Mouse (Mus musculus) kidney, adult 8-10 months (tissue): ENCODE data around the gene Palld.

Experiments used
- DNase-seq, 2 experiments: peaks; one replicate each; pipeline ENCODE4 v3.0.0; 2022

The Palld gene

DNA sequence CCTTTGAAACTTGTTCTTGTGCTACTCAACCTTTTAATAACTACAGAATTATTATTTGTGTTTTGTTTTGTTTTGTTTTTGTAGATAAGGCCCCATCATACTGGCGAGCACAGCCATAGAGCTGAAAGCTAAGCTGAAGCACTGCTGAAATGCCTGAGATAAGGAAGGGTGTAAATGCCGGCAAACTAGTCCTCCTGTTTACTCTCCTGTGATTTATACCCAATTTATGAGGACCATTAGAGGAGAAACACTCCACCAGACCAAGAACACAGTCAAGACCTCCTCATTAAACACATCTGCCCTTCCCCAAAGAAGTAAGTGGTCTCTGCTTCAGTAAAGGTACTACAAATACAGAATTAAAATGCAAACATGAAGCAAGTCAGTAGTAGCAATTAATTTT lies 219.6 kb downstream of the Palld start:
- no peak for DNase-seq

DNA sequence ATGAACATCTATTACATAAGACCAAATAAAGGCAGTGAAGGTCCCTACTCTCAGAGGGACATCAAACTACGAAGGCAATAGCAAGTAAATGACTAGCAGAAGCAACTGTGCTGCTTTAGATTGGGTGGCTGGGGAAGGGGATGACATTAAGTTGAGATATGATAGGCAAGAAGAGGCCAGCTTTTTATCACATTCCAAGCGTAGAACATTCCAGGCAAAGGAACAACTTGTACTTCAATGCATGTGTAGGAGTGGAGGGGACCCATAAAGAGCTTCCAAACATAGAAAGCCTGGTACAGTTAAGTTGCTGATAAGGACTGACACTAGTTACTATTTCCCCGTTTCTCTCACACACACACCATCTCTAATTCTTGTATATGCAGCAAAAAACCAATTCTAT lies 221.3 kb downstream of the Palld start:
- no peak for DNase-seq

DNA sequence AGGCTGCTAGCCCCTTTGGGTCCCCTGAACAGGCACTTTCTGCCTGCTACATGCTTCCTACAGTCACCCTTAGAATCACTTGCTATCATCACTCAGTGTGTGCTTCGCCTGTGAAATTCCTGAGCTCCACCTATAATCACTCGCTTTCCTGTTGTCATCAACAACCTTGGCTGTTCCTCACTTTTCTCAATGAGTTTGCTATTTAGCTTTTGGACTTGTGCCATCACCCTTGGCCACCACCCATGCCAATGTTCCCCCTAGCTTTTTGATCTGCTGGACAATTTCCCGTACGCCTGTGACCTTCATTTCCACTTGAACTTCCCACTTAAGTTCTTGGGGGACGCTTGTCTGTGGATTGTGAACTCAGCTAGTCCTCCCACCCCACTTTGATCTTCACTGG lies 225.3 kb downstream of the Palld start:
- peak in 1 of 2 experiments; percentile 20 for DNase-seq

DNA sequence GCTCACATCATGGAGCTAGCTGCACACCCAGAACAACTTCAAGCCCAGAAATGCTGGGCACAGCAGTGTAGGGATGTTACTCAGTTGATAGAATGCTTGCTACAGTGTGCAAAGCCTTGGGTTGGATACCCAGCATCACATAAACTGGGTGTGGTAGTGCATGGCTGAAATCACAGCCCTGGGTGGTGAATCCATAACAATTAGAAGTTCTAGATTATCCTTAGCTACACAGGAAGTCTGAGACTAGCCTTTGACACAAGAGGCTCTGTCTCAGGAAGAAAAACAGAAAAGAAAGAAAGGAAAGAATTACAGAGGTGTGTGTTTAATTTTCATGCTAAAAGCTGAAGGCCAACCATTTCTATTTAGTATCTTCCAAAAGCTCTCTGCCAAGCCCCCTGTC lies 231.3 kb downstream of the Palld start:
- no peak for DNase-seq

DNA sequence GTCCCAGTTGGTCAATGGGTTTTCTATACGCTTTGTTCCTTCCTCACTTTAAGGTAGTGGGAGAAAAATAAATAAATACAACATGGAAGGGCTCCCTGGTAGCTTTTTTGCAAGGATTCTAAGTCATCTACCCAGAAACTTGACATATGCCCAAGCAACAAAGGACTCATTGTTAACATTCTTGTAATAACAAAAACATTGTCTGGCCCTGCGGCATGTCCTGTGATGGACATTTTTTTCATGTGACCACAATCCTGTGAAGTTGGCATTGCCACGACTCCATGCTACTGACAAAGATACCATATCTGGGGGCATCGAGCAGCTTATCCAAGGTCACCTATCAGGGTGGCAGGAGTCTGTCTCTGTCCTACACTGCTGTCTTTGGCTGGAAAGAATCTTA lies 232.1 kb downstream of the Palld start:
- DNase-seq = no peak

DNA sequence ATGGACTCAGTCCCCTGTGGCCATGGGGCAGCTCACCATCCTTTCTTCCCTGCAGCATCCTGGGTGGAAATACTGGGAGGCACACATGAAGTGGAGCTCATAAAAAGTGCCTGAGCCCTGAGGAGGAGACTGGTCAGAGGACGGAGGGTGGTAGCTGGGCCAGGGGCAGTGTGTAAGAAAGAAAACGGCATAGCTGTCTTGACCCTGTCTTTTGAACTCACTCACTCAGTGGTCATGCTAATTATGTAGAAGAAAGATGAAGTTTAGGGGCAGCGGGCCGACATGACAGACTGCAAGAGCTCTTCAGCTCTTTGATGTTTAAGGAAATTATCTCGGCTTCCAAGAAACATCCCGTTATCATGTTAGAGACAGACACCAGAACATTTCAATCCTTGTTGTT lies 235.6 kb downstream of the Palld start:
- no peak for DNase-seq

DNA sequence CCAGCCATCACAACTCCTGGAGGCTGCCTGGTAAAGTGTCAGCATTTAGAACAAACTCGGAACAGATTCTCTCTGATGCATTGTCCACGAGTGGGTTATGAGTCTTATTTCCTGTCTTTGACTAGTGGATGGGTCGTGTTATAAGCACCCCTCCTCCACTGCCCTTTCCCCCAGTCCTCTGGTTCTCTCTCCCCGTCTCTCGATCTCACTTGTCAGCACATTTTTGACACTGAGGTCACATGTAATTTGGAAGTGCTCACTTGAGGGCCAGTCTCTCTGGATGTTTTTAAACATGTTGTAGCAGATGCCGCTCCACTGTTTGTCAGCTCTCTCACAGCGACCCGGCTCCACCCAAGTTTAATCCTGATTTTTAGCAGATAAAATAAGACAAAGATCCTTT lies 237.5 kb downstream of the Palld start:
- DNase-seq = peak; percentile 23 to 48

DNA sequence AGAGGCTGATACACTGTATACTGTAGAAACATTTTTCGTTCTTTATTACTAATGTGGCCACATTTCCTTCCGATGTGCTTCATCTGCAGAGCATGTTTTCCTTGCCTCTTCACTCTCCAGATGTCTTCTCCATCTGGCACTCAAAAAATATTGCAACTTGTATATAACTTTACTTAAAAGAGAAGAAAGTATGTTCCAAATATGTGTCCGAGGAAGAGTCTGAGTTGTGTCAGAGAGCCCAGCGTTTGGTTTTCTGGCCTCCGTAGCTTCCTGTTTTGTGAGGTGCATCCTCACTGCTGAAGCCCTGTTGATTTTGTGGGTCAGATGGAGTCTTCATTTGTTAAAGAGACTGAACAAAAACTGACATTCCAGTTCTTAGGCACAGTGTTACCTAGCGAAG lies 238.3 kb downstream of the Palld start:
- DNase-seq = no peak

DNA sequence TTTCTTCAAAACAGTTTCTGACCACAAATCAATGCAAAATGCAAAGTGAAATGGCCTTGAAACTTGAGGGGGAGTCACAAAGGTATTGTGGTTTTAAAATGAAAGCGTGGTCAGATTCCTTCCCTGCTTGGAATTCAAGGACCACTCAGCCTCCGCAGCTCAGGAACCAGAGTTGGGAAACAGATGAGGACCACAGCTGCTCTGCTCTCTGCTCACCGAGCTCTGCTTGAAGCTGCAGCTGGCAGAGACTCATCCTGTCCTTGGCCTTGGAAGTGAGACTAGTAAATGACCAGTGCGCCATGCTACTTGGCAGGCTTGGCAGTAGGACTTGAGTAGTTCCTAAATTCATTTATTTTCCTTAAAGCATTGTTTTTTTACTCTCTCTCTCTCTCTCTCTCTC lies 239.7 kb downstream of the Palld start:
- DNase-seq = no peak

DNA sequence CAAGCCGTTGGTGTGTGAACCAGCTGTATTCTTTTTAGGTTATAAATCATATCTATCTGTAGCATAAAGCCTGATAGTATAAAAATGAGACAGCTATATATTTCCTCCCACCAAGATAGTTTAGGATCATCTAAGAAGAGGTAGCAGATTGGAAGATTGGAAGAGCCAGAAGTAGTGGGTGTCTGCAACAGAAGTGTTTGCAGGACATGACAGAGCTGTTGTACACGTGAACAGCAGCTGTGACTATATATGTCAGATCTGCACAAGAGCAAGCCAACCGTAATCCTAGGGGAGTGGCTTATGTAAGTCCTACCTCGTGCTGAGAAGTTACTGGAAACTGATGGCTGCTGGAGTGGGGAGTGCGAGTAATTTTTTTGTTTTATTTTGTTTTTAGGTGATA lies 240.9 kb downstream of the Palld start:
- no peak for DNase-seq

DNA sequence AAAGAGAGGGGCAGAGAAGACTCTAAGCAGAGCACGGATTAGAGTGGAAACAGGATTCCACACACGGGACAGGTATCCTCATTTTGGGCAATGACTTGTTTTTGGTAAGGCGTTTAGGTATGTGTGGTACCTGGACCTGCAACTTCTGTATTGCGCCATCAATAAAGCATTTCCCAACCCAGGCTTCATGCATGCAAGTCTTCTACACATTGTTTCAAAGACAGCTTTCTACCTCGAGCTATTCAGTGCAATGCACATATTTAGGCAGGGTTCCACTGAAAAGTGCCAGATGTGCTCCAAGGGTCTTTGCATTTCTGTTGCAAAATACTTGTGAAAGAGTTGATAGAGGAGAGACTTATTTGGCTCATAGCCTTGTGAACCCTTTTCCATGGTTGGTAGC lies 241.5 kb downstream of the Palld start:
- no peak for DNase-seq

DNA sequence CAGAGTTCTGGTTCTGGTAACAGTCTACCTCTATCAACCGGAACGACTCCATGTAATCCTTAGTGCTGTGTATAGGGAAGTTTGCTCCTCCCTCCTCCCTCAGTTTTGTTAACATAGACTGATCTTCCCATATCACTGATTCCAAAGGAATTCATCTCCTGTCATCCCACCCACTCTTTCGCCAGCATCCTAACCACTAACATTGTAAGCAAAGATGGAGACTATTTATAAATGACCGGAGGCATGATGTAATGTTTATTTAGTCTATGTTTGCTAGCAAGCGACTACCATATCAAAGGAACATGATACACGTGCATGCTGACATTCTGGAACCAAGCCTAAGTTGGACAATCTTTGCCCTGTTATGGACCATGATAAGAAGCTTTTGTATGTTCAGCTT lies 250.5 kb downstream of the Palld start:
- no peak for DNase-seq

DNA sequence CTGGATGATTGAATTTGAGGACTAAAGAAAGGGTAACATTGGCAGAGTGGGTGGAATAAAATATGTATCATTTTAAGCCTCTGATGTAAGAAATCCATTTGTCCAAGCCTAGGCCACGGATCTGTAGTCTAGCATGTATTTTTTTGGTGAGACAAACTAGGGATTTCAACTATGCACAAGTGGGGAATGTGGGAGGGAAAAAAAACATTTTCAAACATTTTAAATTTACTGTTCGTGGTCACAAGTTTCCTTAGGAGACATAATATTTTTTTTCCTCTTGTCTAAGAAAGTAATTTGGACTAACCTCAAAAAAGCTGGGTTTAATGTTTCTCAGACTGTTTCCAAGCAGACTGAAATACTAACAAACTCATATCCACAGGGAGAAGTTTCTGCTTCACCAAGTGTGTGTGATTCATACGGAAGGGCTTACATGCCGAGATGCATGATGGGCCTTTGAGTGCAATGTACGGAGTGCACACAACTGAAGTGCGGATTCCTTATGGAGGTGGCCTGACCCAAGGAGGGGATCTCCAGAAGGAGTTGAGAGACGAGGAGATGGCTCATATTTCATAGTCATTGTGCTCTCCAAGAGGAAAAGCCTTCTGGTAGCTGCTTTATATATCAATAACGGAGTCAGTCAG lies 256.2 kb downstream of the Palld start:
- no peak for DNase-seq

DNA sequence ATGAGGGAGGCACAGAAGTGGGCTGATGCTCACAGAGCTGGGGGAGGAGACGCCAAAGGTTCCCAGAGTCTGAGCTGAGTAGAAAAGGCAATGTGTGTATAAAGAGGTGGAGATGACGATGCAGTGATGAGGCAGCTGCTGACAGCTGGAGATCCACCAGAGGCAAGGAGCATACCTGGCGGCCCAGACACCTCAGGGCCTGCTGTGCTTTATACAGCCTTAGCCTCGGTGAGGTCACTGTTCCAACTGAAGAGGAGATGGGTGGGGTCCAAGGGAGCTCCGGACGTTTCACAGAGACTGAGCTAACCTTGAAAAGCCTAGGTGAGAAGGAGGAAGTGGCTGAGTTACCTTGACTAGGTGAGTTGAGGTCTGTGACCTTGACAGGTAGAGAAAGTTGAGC lies 256.8 kb downstream of the Palld start:
- DNase-seq = no peak

DNA sequence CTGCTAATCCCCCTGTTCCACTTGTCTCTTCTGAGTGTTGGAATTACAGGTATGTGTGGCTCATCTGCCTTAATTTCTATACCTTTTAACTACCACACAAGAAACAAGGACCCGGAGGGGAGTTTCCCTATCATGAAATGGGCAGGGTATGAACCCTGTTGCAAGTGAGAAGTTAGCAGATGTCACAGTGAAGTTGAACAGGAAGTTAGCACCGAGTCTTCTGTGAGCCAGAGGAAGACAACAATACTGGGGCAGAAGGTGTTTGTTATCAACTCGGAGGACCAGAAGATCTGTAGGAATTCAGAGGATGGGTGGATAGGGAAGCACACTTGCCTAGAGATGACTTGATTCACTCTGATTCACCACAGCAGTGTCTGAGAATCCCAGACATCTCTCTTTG lies 259.3 kb downstream of the Palld start:
- DNase-seq = no peak

DNA sequence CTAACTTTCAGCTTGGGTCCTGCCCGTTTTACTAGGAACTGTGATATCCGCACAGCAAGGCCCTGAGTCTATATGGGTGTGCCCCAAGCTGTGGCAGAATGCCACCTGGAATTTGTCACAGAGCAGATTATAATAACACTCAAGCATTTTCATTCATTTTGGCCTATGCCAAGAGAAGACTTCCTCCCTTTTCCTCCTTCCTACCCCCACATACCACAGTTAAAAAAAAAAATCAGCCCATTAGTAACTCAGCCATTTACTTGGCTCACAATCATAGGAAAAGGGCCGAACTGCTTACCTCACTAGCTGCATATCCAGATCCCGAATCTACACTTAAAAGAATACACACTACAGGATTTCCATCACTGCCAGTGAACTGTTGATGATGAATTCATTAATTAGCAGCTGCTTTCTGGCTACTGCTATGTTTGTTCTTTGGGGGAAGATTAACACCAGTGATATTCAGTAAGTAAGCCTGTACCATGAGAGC lies 260.1 kb downstream of the Palld start:
- DNase-seq = peak in 1 of 2 experiments; percentile 20

DNA sequence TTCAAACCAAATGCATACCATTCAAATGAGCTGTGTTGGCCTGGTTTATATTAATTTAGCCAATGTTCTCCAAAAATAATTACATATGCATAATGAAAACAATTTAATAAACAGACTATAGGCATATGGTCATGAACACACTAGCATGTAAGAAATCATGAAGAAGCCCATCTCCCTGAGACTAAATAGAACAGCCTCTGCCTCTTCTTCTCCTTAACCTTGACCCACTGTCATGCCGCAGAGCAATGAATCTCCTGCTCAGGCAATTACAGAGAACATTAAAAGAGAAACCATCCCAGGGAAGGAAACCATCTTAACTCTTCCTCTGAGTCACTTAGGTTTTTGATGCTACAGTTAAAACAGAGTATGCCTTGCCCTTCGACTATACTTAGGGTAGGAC lies 262.9 kb downstream of the Palld start:
- no peak for DNase-seq

DNA sequence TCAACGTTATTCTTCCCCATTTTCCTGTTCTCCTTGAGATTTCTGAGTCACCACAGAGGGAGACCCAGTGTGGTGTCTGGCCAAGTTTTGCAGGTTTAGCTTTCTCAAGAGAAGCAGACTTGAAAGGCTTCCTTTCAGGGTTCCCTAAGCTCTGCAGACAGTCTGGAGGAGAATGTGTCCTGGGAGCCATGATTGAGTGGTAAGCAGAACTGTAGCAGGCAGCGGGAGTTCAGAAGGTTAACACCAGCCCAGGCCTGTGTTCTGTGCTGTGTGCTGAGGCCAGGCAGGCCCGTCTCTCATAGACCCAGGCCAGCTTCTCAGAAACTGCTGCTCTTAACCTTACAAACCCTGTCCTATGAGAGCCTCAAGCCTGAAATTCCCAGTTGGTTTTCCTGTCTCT lies 263.5 kb downstream of the Palld start:
- DNase-seq = no peak

DNA sequence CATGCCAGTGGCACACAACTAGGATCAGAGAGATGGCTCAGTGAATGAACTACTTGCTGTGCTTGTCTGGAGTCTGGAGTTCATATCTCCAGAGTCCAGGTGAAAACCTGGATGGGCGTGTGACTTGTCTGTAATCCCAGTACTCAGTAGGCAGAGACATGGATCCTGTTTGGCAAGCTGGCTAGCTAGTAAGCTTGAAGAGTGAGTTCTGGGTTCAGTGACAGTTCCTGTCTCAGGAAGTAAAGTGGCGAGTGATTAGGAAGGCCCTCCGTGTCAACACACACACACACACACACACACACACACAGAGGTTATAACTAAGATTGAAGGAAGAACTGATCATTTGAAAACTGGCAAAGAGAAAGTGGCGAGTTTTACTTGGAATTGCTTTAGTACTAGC lies 264.8 kb downstream of the Palld start:
- DNase-seq = no peak

DNA sequence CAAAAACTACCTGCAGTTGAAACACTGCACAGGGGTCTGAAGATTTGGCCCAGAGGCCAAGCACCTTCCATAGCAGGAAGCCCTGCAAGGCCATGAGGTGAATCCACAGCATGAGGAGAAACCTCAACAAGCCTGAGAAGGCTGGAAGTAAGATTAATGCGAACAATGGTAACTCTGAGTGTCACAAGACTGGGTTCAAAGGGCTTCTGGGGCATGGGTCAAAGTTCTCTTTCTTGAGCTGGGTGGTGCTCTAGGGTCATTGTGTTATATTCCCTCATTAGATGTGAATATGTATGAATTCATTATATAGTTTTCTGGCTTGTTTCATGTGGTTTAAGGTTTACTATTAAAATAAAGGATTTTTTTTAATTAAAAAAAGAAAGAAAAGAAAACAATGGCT lies 267.7 kb downstream of the Palld start:
- DNase-seq = peak; percentile 29 to 46

DNA sequence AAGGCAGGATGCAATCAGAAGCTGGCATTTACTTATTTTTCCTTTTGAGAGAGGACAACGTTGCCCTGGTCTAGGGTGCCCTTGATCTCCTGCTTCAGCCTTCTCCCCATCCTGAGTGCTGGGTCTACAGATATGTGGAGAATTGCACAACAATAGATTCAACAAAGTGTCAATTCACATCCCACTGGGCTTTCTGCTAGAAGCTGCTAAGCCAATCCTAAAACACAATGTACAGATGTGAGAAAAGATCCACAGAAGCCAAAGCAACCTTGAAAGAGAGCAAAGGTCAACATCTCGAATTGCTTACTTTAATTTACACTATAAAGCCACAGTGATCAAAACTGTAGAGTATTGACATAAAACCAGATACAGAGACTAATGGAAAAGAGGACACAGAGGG lies 270.2 kb downstream of the Palld start:
- no peak for DNase-seq

DNA sequence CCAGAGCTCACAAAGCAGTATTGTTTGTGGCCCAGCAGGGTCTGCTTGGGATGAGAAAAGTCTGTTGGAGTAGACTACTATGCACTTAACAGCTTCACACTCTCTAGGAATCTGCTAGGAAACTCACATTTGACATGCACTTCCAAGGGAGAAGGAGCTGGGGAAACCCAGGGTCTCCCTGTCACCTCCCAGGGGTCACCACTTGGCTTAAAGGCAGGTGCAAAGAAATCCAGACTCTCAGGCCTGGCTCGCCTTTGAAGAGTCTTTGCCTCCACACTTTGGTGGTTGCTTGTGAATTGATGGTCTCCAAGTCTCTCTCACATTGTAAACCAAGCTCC lies 272.9 kb downstream of the Palld start:
- DNase-seq = no peak

DNA sequence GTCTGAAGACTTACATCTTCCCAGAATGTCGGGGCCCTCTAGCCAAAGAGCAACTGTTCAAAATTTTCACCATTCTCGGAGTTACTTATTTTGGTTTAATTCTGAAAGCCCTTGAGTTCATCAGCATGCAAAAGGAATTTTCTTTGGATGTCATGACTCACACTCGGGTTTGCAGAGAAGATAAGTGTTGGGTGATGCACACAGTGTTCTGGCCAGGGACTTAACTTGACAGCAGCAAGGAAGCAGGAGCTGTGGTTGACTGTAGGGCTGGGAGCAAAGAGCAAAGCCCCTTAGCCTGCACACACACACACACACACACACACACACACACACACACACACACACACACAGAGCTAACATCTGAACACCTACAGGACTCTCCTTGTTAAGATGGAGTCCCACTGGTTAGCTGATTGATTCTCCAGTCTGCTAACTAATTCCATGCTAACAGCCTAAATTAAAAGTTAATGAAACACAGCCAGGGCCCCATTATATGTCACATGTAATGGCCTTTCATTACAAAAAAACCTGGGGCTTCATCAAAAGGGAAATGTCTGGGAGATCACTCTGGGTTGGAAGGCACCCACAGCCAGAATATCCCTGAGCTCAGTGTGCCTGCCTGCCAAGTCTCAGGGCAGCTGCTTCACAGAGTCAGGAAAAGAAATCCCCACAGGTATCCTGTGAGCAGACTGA lies 273.4 kb downstream of the Palld start:
- DNase-seq = no peak

DNA sequence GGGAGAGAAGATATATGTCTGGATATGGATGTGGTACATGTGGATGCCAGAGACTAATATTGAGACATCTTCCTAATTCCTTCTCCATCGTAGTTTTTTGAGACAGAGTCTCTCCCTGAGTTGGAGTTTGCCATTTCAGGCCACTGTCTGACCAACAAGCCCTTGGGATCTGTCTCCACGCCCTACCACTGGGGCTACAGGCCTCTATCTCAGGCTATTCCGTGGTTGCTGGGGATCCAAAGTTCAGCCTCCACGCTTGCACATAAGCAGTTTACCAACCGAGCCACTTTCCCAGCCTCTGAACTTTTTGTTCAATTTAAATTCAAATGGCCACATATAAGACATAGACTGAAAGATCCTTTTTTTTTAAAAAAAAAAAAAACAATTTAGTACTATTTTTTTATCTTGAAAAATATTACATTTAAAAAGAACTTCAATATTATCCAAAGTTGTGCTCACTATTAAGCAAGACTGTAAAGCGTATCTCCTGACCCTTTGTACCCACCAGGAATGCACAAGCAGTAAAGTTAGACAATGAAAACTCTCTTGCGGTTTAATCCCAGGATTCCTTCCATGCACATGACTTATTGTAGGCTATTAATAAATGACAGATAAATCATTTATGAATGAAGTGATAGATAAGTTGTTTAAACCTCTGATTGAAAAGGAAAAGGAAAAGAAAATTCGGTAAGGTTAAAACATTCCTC lies 276.1 kb downstream of the Palld start:
- no peak for DNase-seq
